Mouse (Mus musculus): ENCODE results near the gene Pdf.
"Not testable (repeated sequence)": the region's sequence is repeated elsewhere in the genome, so short reads cannot be mapped to it uniquely, and the experiment has no call there.

Pdf gene

GRCm38 (mm10) chr8:107035641-107036040 is 12.8 kb downstream of the Pdf start:
- DNase-seq: no peak

GRCm38 (mm10) chr8:107033609-107034008 is 14.8 kb downstream of the Pdf start:
- not testable (repeated sequence) for DNase-seq

GRCm38 (mm10) chr8:107031577-107032090 is 16.8 kb downstream of the Pdf start:
- no peak for DNase-seq

- peak; percentile 97 for DNase-seq
These were observed 17.5 kb downstream of the Pdf start, which contains the start of gene Vps4a for GRCm38 (mm10) chr8:107030650-107031576. Gene Vps4a (plus strand): TSS chr8:107031222.

GRCm38 (mm10) chr8:107030058-107030457 is 18.4 kb downstream of the Pdf start:
- DNase-seq: no peak

GRCm38 (mm10) chr8:107029310-107029709 is 19.1 kb downstream of the Pdf start:
- no peak for DNase-seq

- no peak for DNase-seq
These were observed 24.9 kb downstream of the Pdf start for GRCm38 (mm10) chr8:107023479-107023878.

GRCm38 (mm10) chr8:107014915-107015314 is 33.5 kb downstream of the Pdf start:
- DNase-seq: no peak

- DNase-seq: no peak
These were observed 35.7 kb downstream of the Pdf start for GRCm38 (mm10) chr8:107012666-107013065.

GRCm38 (mm10) chr8:107007795-107008194 is 40.6 kb downstream of the Pdf start:
- peak; percentile 17 for DNase-seq

- DNase-seq: peak; percentile 83
These were observed 45.9 kb downstream of the Pdf start for GRCm38 (mm10) chr8:107002532-107002931.

- DNase-seq: no peak
These were observed 49.3 kb downstream of the Pdf start for GRCm38 (mm10) chr8:106999068-106999467.

- no peak for DNase-seq
These were observed 51.0 kb downstream of the Pdf start for GRCm38 (mm10) chr8:106997416-106997815.

GRCm38 (mm10) chr8:106996339-106996738 is 52.1 kb downstream of the Pdf start:
- not testable (repeated sequence) for DNase-seq
